Mouse (Mus musculus) frontal cortex, postnatal 25 days (tissue): Measurements from ENCODE around the gene Rnf208.
A peak's percentile ranks its signal among the peaks of the same experiment; 100 is the strongest.

ENCODE experiments used
- DNase-seq, 2 experiments: peaks; one replicate each; pipeline ENCODE4 v3.0.0; 2022; ENCODE audit warnings: low spot score in 2 of 2

Gene Rnf208

DNA sequence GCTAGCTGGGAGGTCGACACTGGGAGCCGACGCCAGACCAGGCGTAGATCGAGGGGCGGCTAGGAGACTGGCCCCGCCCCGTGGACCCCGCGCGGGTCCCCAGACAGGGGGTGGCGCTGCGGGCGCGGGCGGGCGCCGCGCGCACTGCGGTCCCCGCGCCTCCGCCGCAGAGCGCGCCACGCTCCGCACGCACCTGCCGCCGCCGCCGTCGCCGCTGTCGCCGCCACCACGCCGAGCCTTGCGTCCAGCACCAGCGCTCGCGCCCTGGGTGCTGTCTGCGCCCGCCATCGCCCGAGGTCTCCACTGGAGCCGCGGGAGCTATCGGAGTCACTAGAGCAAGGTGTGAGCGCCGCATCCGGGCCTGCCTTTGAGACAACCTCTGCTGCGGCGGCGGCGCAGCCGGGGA lies at the start of gene Rnf208, which contains the start of gene Cysrt1:
Rnf208 (plus strand) TSS at position 155 of the 406 bp plus-strand sequence.
Cysrt1 (minus strand) TSS at position 352 of the 406 bp plus-strand sequence.
- DNase-seq: peak in 1 of 2 experiments; percentile 36

- peak in 1 of 2 experiments; percentile 73 for DNase-seq
Observed at GRCm38 (mm10) chr2:25193330-25193770, 48.7 kb upstream of the Rnf208 start.

GRCm38 (mm10) chr2:25194006-25194405 lies 48.0 kb upstream of the Rnf208 start:
- no peak for DNase-seq

DNA sequence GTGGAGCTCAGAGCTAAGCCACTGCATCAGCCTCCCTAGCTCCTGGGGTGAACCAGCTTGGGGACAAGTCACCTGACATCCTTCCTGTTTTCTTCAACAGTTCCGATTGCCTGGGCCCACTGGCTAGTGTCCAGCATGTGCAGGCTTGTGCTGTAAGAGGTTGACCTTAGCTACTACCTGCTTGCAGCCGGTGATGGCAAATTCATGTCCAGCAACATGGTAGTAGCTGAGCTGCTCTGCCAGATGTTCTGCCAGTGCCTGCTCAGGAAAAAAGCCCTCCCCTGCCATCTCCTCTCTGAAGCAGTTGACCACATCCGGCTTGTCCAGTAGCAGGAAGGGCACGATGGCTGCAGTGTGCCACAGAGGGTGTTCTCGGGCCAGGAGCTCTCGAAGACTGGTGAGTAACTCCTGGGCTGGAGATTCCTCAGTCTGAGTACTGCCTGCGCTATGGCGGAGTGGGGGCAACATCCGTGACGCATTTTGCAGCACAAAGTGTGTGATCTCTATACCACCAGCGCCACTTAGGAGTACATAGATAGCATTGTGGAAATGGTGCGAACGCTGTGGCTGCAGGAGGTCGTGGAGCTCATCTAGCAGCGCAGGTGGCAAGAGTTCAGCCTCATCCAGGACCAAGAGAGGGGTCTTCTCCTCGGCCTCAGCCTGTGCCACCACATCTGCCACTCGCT lies 47.4 kb upstream of the Rnf208 start:
- no peak for DNase-seq

DNA sequence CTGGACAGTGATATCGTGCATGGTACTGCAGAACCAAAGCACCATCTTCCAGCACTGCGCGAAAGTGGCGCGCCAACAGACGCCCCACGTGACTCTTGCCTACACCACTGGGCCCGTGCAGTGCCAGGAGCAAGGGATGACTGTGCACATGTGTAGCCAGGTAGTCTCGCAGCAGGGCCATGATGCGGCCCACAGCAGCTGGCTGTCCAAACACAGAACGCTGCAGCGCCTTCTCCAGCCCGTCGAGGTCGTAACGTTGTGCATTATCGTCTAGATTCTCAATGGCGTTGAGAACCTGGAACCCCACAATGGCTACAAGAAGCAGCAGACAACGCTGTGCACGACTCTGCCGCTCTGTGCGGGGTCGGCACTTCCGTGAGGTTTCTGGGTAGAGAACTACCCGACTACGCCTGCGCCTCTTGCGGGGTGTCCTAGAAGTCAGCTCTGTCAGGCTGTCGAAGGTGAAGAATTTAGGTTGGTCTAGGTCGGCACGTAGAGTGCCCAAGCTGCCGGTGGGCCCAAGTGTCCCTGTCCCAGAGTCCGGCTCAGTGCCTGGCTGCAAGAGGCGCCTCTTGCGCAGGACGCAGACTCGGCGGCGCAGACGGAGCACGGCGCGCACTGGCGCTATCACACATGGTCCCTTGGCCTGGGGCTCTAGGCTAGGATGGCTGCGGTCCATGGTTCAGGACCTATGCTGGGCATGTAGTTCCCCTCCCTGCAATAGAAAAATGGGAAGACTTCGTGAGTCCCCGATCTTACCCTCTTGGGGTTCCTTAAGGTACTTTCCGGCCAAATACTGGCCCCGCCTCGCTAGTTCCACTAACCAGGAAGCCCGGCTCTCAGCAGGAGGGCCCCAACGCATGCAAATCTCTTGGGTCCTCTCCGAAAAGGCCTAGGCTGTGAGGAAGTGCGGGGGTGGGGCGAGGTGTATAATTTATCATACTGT lies 46.6 kb upstream of the Rnf208 start:
- DNase-seq: no peak

GRCm38 (mm10) chr2:25196172-25196954 lies 45.7 kb upstream of the Rnf208 start, which contains the start of gene Tor4a:
Gene Tor4a (minus strand): TSS chr2:25196886.
- DNase-seq: no peak

DNA sequence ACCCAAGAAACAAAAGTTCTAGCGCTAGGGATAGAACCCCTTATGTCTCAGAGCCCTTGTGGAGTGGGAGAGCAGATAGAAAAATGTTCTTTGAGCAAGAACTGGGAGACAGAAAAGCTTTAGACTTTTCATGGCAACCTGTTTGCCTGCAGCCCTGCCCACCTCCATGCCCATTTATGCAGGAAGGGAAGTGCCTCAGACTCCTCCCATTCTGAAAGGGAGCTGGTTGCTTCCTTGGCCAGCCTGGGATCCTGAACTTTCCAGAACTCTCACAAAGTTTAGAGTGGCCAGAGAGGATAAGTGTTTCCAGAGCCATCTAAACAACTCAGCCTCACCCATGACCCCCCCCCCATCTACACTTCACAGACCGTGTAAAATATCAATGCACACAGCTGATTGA lies 44.9 kb upstream of the Rnf208 start:
- no peak for DNase-seq

- DNase-seq: no peak
Observed at GRCm38 (mm10) chr2:25197946-25198345, 44.1 kb upstream of the Rnf208 start.

DNA sequence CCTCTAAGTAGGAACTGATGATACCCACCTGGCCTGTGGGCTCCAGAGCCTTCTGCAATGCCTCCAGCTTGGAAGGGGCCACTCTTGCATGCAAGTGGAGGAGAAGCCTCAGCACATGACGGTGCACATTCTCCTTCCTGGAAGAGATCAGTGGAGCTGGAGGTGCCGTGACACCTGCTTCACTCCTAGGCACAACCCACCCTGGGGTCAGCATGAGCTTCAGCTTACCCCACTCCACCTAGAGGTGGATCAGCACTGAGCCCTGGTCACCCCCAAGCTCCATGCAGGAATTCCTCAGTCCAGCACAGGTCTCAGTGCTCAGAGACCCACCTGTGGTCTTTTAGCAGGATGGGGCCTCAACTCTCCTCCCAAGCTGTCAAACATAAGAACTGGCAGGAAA lies 41.4 kb upstream of the Rnf208 start:
- DNase-seq: no peak

DNA sequence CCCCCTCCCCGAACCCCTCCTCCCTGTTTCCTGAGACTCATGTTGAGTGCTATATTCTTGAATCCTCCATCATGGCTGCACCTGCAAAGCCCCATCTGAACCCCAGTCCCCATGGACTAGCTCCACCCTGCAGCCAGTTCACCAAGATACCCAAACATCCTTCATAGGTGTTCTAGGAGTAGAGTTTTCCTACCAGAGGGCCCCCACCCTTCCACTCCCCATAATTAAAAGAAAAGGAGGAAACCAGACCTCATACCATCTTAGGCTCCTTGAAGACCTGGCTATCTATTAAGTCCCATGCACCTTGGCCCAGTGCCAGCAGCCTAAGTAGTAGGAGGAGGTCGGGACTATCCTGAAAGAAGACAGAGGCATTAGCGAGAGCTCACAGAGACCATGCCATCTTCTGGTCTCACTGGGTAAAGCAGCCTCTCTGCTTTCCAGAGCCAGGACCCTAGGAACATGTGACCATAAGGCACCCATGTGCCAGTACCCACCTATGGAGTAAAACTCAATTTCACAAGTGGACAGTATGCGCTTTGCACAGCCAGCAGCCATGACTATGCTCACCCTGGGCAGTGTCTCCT lies 38.3 kb upstream of the Rnf208 start:
- DNase-seq: no peak

DNA sequence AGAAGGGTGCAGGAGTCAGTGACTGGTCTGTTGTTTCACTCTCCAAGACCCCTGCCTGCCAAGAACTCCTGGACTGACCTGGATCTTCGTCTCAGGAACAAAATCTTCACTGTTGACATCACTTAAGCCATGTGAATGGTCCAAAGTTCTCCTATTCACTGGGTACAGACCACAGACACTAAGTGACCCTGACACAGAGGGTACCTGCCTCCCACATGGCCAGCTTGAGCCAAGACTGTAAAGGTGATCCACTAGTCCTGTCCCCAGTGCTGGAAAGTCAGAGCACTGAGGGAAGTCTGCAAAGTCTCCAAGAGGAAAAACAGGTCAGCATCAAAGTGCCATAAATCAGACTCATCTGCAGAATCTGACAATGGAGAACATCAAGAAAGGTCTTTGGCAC lies 34.5 kb upstream of the Rnf208 start:
- DNase-seq: no peak

DNA sequence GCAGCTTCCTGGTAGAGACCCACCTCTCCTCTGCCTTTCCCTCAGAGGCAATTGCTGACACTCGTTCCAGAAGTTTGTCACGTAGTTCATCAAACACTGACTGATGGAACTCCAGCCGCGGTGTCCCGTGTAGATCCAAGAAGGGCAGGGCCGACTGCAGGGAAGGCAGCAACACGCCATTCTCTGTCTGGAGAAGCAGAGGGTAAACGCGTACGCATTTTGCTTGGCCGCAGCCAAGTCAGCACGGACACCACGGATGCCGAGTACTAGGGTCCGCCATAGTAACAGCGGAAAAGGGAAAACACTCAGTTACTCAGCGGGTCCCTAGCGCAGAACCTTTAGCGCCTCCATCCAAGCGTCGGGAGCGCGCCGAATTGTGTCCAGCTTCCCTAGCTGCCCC lies 31.4 kb upstream of the Rnf208 start:
- DNase-seq: no peak

DNA sequence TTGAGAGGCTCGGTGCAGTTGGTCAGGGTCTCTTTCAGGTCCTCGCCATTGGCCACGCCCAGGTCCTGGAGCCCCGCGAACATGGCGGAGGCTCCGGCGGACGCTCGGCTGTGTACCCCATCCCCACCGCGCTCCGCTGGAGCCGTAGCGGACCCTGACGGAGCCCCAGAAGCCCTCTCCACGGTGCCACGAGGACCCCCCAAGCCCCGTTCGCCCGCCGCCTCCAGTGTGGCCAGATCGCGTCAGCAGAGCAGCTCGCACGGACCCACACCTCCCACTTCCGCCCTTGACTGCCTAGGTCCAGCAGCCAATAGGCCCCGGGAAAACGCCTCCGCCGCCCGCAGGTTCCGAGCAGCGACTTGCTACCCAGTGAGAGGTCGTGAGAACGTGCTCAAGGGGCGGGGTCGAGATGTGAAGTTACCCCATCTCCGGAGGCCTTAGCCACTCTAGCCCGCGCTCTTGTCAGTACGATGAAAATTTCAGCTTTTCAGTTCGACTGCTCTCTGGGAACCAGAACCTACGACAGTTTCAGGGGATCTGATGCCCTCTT lies 30.9 kb upstream of the Rnf208 start, which contains the start of gene Nelfb:
Nelfb (minus strand) TSS at position 369 of the 550 bp plus-strand sequence.
- peak; percentile 68 to 72 for DNase-seq

DNA sequence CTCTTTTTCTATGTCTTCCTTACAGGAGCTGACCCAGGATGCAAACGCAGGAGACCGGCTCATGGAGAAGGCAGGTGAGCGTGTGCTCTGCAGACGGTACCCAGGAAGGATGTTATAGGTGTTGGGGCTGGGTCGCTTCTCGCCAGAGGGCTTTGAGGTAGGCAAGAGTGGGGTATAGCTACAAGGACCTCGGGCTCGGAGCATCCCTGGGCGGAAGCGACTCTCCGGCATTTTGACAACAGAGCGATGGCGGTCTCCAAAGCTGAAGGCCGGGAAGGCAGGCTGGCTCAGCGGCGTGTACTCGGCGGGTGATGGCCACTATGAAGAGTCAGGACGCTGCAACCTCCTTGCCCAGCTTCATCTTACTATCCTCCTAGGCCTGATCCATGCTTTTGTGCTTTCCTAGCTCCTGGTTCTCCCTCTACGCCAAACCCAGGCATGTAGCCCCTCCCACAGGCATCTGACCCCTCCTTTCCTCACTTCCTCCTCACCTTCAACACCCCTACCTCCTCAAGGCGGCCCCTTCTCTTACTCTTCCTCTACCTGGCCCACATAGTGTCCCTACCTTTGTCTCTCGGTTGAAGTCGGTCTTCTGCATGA lies 28.7 kb upstream of the Rnf208 start:
- DNase-seq: no peak

DNA sequence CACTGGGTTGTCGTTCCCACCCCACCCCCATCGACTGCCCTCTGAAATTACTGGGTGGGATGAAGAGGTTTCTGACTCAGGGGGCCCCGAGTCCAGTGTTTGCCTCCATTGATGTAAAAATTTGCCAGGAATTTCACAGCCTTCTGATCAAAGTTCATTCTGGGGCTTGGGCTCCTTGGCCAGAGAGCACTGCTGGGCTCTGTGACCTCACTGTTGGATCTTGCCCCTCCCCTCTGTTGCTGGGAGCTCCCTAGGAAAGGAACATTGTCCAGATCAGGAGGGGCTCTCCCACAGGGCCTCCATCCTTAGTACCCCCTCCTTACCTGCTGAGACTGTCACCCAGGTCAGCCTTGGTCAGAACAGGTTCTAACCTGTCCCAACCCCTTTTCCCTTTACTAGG lies 27.6 kb upstream of the Rnf208 start, which contains the start of gene Stpg3:
Stpg3 (minus strand) TSS at position 194 of the 400 bp plus-strand sequence.
- DNase-seq: no peak

GRCm38 (mm10) chr2:25217666-25218065 lies 24.4 kb upstream of the Rnf208 start:
- no peak for DNase-seq

GRCm38 (mm10) chr2:25218445-25218844 lies 23.6 kb upstream of the Rnf208 start, which contains the start of gene Fam166a:
Gene Fam166a (plus strand): TSS chr2:25218745.
- no peak for DNase-seq

DNA sequence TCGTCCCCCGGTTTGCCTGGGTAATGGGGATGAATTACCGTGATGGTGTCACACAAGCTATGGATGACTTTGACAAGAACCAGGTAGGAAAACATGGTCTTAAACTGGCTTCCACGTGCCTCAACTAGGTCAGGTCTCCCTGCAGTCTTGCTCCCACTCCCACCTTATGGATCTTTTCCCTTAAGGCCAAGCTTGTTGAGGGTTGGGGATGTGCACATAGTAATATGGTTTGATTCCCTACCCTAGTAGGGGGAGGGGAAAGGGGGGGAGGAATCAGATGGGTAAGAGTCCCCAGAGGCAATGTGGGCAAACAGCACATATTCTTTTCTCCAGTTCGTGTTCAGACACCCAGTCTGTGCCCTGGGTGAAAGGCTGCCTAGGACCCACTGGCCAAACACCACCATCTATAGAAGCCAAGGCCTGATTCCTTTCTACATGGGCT lies 20.7 kb upstream of the Rnf208 start:
- DNase-seq: no peak

DNA sequence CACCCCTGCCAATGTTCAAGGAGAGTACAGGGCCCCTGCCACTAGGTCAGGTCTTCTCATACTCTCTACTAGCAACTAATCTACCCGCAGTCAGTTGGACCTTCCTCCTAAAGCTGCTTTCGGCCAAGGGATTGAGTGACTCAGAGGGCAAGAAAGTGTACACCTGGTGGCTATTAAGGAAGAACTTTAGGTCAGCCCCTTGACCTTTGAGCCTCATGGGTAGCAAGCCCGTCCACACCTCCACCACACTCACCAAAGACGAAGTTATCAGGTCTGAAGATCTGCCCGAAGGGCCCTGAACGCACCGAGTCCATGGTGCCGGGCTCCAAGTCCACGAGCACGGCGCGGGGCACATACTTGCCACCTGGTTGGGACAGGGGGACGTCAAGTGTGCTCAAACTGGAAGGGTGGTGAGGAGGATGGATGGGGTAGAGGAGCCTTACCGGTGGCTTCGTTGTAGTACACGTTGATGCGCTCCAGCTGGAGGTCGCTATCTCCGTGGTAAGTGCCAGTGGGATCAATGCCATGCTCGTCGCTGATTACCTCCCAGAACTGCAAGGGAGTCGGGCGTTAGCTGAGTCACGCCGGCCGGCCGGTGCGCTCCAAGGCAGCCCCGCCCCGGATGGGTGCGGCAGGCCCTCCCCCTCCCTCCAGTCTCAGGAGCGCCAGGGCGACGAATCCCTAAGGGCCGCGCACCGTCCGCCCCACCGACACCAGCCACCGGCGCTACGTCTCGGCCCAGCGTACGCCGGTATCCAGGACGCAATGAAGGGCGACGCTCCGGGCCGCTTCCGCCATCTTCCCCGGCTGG lies 18.2 kb upstream of the Rnf208 start:
- peak in 1 of 2 experiments; percentile 59 for DNase-seq

DNA sequence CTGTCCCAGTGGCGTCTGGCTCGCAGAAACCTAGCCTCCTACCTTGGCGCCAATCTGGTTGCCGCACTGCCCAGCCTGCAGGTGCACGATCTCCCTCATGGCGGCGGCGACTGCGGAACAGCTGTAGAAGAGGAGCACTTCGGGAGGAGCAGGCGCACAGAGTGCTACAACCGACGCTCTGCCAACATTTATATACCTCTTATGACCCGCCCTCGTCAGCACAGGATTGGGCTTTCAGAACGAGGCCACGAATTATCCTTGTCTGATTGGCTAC lies 17.6 kb upstream of the Rnf208 start, which contains the start of gene Tubb4b:
Tubb4b (minus strand) TSS at position 211 of the 274 bp plus-strand sequence.
- DNase-seq: no peak
